Mouse (Mus musculus) kidney, postnatal 0 days (tissue): ENCODE measurements around the gene Asb1. TPM values are rescaled to one million over a fixed set of nuclear protein-coding genes. Genes with fewer than 3 reads are reported as not detected.

Experiments
- ATAC-seq: fragments of 200-750 bp; cut with Nextera tagmentation; replicated peaks from 2 replicates; pipeline ENCODE4 v1.8.0; 2017; ENCODE audit warnings: low read depth, moderate number of reproducible peaks, moderate TSS enrichment, moderate library complexity; ENCODE audit not compliant: low FRiP score
- DNase-seq: peaks from one replicate; pipeline ENCODE4 v3.0.0-alpha.2; 2016; ENCODE audit warnings: low spot score
- H3K27ac ChIP-seq: fragments of 300-500 bp; sonication (generic); 2 replicates; pipeline ENCODE4 v1.5.1; 2014; ENCODE audit warnings: mild to moderate bottlenecking
- H3K27me3 ChIP-seq: fragments of 300-500 bp; sonication (generic); 2 replicates; pipeline ENCODE4 v1.6.1; 2014; ENCODE audit warnings: low read length, mixed read lengths; ENCODE audit not compliant: insufficient read depth
- H3K36me3 ChIP-seq: fragments of 300-500 bp; sonication (generic); 2 replicates; pipeline ENCODE4 v1.6.1; 2014; ENCODE audit warnings: low read length, mixed read lengths; ENCODE audit not compliant: insufficient read depth
- H3K4me1 ChIP-seq: fragments of 300-500 bp; sonication (generic); replicated peaks from 2 replicates; pipeline ENCODE4 v1.6.1; 2014; ENCODE audit warnings: antibody characterized with exemption, low read length, mixed read lengths; ENCODE audit not compliant: insufficient read depth
- H3K4me2 ChIP-seq: fragments of 300-500 bp; sonication (generic); 2 replicates; pipeline ENCODE4 v1.6.1; 2014; ENCODE audit warnings: mild to moderate bottlenecking, low read length, moderate library complexity, mixed read lengths
- H3K4me3 ChIP-seq: fragments of 300-500 bp; sonication (generic); replicated peaks from 2 replicates; pipeline ENCODE4 v1.5.1; 2014; ENCODE audit warnings: low read depth, low read length
- H3K9ac ChIP-seq: fragments of 300-500 bp; sonication (generic); 2 replicates; pipeline ENCODE4 v1.6.1; 2014; ENCODE audit warnings: low read depth, low read length
- H3K9me3 ChIP-seq: fragments of 300-500 bp; sonication (generic); replicated peaks from 2 replicates; pipeline ENCODE4 v1.6.1; 2016; ENCODE audit warnings: low read length, inconsistent platforms, mixed read lengths
- CTCF ChIP-seq: IDR thresholded peaks from 2 replicates; pipeline ENCODE4 v1.5.1; 2016; ENCODE audit warnings: antibody characterized with exemption, low read depth, mild to moderate bottlenecking, moderate library complexity
- WGBS: fragments of 180-500 bp; shearing (Covaris S2); extraction: QIAGEN DNeasy Blood & Tissue Kit; methylation state at CpG from one replicate; pipeline ENCODE4 v1.1.7; 2014; 5-methylcytosine and 5-hydroxymethylcytosine counted together
- polyA plus RNA-seq: library from polyadenylated mRNA; unstranded; fragments of >200 nt; fragmentation: Nextera tagmentation; extraction: Ambion mirVana; gene quantifications from 2 replicates; pipeline ENCODE4 v1.2.1, GENCODE M21; 2015

Gene Asb1
- polyA plus RNA-seq, result 4.0 and 4.3 TPM in 2 replicates

GRCm38 (mm10) chr1:91540271-91540826, at the start of gene Asb1:
Asb1 (plus strand) TSS chr1:91540544.
- peak within 1 kb of the TSS; percentile 25; the same call in 1 of the 2 replicates for H3K27ac ChIP-seq
- peak within 1 kb of the TSS; percentile 65 for H3K4me3 ChIP-seq
- peak; percentile 99 for DNase-seq
- H3K27me3 ChIP-seq, result no peaks in the 10 kb centered on the region
- TF ChIP-seq CTCF, result peak; percentile 48
- H3K36me3 ChIP-seq, result peaks cover 6% of the 10 kb centered on the region
- H3K9me3 ChIP-seq, result no peaks in the 10 kb centered on the region
- ATAC-seq, result peak; percentile 96
- under 1% methylated on average over 41 of the region's 41 CpGs for WGBS
- H3K9ac ChIP-seq, result peak within 1 kb of the TSS; percentile 69
- peaks cover 6% of the 10 kb centered on the region for H3K4me1 ChIP-seq
- H3K4me2 ChIP-seq, result peak within 1 kb of the TSS; percentile 85

- 43% methylated on average over 2 of the region's 2 CpGs for WGBS
- Histone ChIP-seq H3K27ac (no peak overlapping the region), H3K4me1 (peaks cover 8% of the 10 kb centered on the region)
Observed at GRCm38 (mm10) chr1:91492740-91493139, 47.6 kb upstream of the Asb1 start.

GRCm38 (mm10) chr1:91493938-91494337, 46.4 kb upstream of the Asb1 start:
- Histone ChIP-seq H3K36me3 (no peaks in the 10 kb centered on the region), H3K27me3 (no peaks in the 10 kb centered on the region), H3K4me1 (peaks cover 8% of the 10 kb centered on the region), H3K27ac (no peak overlapping the region), H3K4me3 (peak overlapping the region; percentile 80; the same call in 1 of the 2 replicates), H3K9me3 (no peaks in the 10 kb centered on the region), H3K4me2 (peak overlapping the region; percentile 86), H3K9ac (no peak overlapping the region)
- ATAC-seq (peak; percentile 2; the same call in 1 of the 2 replicates), DNase-seq (no peak)
- 37% methylated on average over 3 of the region's 3 CpGs for WGBS
- no peak for TF ChIP-seq CTCF

More at GRCm38 (mm10) chr1:91492740-91493139, 47.6 kb upstream of the Asb1 start:
- Histone ChIP-seq H3K4me2 (no peak overlapping the region), H3K9ac (no peak overlapping the region), H3K36me3 (no peaks in the 10 kb centered on the region), H3K4me3 (no peak overlapping the region), H3K9me3 (no peaks in the 10 kb centered on the region), H3K27me3 (no peaks in the 10 kb centered on the region)
- DNase-seq, result no peak
- TF ChIP-seq CTCF, result no peak
- no peak for ATAC-seq

GRCm38 (mm10) chr1:91494457-91495140, 45.7 kb upstream of the Asb1 start, which contains the start of gene Traf3ip1:
Traf3ip1 (plus strand) TSS chr1:91494647.
- ATAC-seq, result peak; percentile 96
- H3K27me3 ChIP-seq, result no peaks in the 10 kb centered on the region
- peak; percentile 95 for DNase-seq
- WGBS, result under 1% methylated on average over 79 of the region's 79 CpGs
- H3K9me3 ChIP-seq, result no peaks in the 10 kb centered on the region
- H3K4me2 ChIP-seq, result peak within 1 kb of the TSS; percentile 86
- no peaks in the 10 kb centered on the region for H3K36me3 ChIP-seq
- H3K4me1 ChIP-seq, result peaks cover 8% of the 10 kb centered on the region
- peak within 1 kb of the TSS; percentile 63 for H3K9ac ChIP-seq
- H3K4me3 ChIP-seq, result peak within 1 kb of the TSS; percentile 80
- H3K27ac ChIP-seq, result no peak within 1 kb of the TSS
- no peak for TF ChIP-seq CTCF

GRCm38 (mm10) chr1:91495321-91495720, 45.0 kb upstream of the Asb1 start:
- H3K4me1 ChIP-seq, result peaks cover 8% of the 10 kb centered on the region
- no peak for TF ChIP-seq CTCF
- ATAC-seq (no peak), DNase-seq (no peak)
- no peak overlapping the region for H3K27ac ChIP-seq
- H3K36me3 ChIP-seq, result no peaks in the 10 kb centered on the region
- no peaks in the 10 kb centered on the region for H3K9me3 ChIP-seq
- H3K4me2 ChIP-seq, result peak overlapping the region; percentile 86
- 31% methylated on average over 5 of the region's 5 CpGs for WGBS
- peak overlapping the region; percentile 63 for H3K9ac ChIP-seq
- no peaks in the 10 kb centered on the region for H3K27me3 ChIP-seq
- H3K4me3 ChIP-seq, result peak overlapping the region; percentile 80

GRCm38 (mm10) chr1:91498579-91498978, 41.8 kb upstream of the Asb1 start:
- H3K4me1 ChIP-seq, result peaks cover 8% of the 10 kb centered on the region
- H3K36me3 ChIP-seq, result peaks cover 8% of the 10 kb centered on the region; the same call in 1 of the 2 replicates
- TF ChIP-seq CTCF, result no peak
- ATAC-seq, result no peak
- DNase-seq, result no peak
- WGBS, result 91% methylated on average over 6 of the region's 6 CpGs
- H3K4me3 ChIP-seq, result no peak overlapping the region
- H3K4me2 ChIP-seq, result no peak overlapping the region
- no peaks in the 10 kb centered on the region for H3K9me3 ChIP-seq
- no peak overlapping the region for H3K9ac ChIP-seq
- no peaks in the 10 kb centered on the region for H3K27me3 ChIP-seq
- no peak overlapping the region for H3K27ac ChIP-seq
